Mouse (Mus musculus) adrenal gland, adult 8-10 months (tissue): ENCODE results near the gene Golga1. TPM values are rescaled to one million over a fixed set of nuclear protein-coding genes. Genes with fewer than 3 reads are reported as not detected.

Experiments used
- DNase-seq: peaks from one replicate; pipeline ENCODE4 v3.0.0; 2022
- total RNA-seq, 4 experiments: library from RNA; stranded (reverse); gene quantifications; 2 replicates each; pipeline ENCODE4 v1.2.4; 2022

Gene Golga1
- total RNA-seq, 4 experiments from 2014 or later, result 20.8 to 38.2 (median 28.3) TPM

- no peak for DNase-seq
Observed at GRCm38 (mm10) chr2:39006149-39006730, 59.1 kb downstream of the Golga1 start.

DNA sequence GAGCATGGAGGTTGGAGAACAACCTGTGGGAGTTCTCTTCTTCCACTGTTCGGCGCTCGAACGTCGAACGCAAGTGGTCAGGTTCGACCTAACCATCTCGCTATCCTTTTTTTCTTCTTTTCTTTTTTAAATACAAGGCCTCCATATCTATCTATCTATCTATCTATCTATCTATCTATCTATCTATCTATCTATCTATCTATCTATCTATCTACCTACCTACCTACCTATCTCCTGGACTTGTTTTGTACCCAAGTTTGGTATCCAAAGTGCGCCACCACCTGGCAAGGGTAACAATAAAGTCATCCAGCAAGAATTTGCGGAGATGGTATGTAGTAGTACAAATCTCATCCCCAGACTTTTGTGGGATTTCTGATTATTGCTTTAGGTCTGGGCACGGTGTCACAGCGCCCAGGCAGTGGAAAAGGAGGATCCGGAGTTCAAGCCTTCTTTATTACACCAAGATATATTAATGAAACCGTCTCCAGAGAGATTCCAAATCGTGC is 59.7 kb downstream of the Golga1 start, which contains the start of gene Rpl35:
Rpl35 (minus strand) TSS at position 51 of the 506 bp plus-strand sequence.
- DNase-seq, result no peak

DNA sequence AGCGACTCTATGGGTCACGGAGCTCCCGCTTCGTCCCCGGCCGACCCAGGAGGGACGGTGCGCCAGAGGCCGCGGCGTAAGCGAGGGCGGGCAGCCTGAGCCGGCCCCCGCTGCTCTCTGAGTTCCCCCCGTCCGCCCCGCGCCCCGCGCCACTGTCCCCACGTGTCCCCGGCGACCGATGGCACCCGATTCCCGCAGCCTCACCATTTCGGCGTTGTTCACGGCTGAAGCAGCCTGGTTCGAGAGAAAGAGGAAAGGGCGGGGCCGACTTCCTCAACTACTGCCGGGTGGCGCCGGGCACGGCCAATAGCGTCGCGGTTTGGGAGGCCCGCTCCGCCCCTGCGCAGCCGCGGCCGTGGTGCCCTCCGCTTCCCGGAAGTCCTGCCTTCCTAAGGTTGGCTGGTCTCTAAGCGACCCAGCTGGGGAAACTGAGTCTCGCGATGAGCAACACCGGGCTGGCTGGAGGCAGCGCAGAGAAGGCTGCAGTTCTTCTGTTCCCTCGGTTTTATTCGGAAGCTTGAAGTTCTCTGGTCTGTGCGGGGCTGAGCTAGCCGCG is 60.4 kb downstream of the Golga1 start, which contains the start of gene Arpc5l:
Arpc5l (plus strand) TSS at position 469 of the 556 bp plus-strand sequence.
- DNase-seq, result peak; percentile 89

DNA sequence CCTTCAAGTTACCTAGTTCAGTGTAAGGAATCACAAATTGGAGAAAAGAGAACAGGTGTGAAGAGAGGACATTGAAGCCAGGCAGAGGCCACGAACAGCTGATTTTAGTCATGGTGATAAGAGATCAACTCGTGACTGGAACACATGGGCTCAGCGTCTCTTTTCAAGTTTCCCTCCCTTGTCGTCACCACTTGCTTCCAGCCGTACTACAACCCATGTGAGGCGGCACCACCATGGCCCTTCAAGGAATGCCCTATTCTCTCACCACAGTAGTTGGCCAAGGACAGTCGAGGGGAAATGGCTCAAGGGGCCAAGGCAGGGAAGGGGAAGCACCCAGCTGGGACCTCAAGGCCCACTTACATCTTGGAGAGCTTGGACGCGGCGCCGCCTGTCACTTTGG is 61.0 kb downstream of the Golga1 start:
- DNase-seq, result no peak

DNA sequence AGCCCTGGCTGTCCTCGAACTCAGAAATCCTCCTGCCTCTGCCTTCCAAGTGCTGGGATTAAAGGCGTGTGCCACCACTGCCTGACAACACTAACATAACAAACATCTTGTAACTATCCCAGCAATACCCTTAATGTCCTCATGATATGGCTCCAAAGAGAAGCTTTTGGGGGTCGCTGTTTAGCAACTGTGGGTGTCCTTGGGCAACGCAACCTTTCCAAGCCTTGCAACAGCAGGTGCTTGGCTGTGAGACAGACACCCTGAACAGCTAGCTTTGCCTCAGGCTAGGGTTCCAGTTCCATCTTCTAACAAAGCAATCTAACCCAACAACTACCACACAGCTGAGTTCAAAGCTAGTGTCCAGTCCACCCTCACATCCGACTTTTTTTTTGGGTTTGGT is 61.8 kb downstream of the Golga1 start:
- DNase-seq, result no peak

GRCm38 (mm10) chr2:39003106-39003505 is 62.2 kb downstream of the Golga1 start:
- DNase-seq, result no peak

DNA sequence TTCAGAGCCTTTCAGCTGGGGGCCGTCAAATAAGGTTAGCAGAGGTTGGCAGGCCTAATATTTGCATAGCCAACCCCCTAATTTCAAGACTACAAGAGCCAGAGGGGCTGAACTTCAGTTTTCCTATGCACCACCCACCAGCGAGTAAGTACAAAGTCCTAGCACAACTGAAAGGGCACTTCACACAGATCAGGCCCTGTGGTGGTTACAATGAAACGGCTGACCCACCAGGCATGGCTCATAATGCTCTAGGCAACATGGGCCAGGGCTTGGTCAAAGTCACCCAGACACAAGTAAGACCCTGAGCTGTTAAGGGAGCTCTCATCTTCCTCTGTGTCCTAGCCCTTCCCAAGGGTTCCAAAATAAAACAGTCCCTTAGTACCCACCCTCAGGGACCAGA is 63.5 kb downstream of the Golga1 start:
- no peak for DNase-seq

DNA sequence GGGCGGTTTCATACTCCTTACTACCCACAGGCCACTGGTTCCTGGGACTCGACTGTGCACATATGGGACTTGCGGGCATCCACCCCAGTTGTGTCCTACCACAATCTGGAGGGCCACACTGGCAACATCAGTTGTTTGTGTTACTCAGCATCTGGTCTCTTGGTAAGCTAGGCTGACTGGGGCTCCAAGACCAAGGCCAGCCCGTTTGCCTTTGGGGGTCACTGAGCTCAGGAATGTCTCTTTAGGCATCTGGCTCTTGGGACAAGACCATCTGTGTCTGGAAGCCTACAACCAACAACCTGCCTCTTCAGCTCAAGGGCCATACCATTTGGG is 64.8 kb downstream of the Golga1 start:
- DNase-seq, result no peak

DNA sequence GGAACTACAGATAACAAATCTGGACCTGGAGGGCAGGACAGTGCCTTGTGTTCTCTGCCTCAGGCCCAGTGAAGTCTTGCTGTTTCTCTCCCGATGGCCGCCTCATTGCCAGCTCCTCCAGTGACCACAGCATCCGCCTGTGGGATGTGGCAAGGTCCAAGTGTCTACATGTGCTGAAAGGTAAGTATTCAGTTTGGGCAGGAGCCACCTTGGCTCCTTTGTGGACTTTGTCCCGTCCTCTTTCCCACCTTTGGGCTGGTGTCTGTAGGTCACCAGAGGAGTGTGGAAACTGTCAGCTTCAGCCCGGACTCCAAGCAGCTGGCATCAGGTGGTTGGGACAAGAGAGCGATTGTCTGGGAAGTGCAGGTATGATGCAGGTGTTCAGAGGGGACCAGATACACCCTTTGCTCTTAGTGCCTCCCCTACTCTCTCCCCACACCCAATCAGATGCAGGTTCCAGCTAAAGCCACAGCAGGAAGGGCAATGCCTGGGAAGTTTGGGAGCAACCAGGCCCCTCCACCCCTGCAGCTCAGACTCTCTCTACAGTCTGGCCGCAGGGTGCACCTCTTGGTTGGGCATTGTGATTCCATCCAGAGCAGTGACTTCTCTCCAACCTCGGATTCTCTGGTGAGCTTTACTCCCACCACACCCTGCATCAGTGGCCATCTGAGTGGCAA is 65.3 kb downstream of the Golga1 start:
- no peak for DNase-seq

GRCm38 (mm10) chr2:38999381-38999780 is 66.0 kb downstream of the Golga1 start:
- DNase-seq, result no peak

- DNase-seq, result peak; percentile 88
Observed at GRCm38 (mm10) chr2:38997386-38998374, 67.7 kb downstream of the Golga1 start, which contains the start of gene Wdr38. Wdr38 (plus strand) TSS chr2:38997476.

DNA sequence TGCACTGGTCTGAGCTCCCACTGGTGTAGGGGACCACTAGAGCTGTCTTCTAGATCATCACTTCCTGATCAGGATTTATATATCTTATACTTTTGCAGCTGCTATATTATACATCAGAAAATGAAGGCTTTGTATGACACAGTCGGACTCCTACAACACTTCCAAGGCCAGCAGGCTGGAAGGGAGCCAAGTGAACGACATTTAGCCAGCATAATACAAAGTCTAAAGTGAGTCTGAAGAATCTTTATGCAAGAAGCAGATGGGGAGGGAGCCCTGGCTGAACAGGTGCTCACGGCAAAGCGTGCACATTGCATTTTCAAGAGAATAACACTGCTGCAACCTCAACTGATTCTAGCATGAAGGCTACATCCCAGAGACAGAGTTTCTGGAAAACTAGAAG is 72.9 kb downstream of the Golga1 start:
- DNase-seq, result no peak

DNA sequence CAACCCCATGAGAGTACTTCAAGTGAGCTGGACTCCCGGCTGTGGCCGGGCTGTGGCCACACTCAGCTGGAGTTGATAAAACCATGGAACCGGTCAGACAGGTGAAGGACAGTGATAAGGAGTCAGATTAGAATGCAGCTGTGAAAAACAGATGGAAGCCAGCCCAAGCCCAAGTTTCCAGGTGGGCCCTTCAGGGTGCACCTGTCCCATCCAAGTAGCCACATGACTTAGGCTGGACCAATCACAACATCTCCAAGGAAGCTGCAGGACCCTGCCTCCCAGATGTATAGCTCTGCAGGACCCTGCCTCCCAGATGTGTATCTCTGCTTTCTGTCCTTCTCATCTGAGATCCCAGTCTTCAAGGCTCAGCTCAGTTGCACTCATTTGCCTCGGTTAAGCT is 73.3 kb downstream of the Golga1 start:
- DNase-seq, result no peak

GRCm38 (mm10) chr2:38988929-38989328 is 76.4 kb downstream of the Golga1 start:
- DNase-seq, result no peak

GRCm38 (mm10) chr2:38987803-38988510 is 77.4 kb downstream of the Golga1 start:
- DNase-seq, result no peak

DNA sequence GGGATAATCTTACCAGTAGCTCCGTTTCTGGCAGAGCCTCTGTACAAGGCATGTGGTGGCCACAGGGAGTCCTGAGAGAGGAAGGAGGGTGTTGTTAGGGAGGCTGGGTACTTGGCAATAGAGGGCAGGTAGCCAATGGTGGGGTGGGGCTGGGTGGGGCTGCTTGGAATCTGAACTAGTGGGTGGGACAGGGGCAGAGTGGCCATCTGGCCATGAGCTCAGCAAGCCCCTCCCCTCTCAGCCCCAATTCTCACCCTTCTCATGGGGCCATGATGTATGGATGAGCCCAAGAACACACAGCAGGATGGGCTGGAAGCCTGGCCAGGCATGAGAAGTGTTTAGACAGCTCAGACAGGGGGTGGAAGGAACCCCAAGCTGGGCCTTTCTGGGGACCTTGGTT is 78.0 kb downstream of the Golga1 start:
- DNase-seq, result no peak

DNA sequence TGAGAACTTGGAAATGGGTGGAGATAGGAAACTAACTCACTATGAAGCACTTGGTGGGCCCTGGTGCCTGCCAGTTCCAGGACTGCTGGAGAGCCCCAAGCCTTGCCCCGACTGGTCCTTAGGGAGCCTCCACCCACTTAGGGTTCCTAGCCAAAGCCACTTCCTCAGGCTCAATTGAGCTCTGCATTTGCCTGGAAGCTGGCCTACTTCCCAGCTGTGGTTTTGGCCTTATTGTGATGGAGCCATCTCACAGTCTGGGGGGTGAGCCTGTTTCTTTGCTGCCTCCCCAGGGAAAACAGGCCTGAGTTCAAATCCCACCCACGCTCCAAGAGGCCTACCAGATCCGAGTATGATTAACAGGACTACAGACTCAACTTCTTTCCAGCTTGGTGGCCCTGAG is 78.8 kb downstream of the Golga1 start:
- no peak for DNase-seq

DNA sequence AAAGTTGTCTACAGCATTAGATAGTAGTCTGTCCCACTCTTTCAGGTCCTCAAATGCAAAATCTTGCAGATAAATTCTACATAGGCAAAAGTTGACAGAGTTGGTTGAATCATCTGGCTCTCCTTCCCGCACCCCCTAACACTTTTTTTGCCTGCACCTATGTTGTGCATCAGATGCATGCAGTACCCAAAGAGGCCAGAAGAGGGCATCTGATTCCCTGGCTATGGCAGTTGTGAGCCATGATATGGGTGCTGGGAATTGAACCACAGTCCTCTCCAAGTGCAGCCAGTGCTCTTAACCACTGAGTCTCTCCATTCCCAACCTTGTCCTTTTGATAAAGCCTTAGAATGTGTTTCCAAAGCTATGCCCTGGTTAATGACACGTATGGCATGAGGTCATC is 81.9 kb downstream of the Golga1 start:
- no peak for DNase-seq

DNA sequence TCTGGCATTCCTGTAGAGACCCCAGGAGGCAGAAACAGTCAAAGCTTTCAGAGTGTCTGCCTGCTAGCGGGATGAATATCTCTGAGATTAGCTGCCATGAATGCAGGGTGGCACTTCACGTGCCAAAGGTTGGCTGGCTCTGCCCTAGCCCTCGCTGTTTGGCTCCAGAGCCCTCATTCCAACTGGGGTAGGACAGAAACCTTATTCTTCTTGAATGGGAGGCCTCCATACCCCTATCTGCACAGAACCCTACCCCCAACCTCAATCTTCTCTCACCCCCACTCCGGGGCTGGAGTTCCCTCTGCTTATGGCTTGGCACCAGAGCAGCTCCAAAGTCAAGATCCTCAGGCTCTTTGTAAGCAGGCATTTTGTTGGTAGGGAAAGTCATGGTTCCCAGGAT is 87.5 kb downstream of the Golga1 start:
- no peak for DNase-seq

DNA sequence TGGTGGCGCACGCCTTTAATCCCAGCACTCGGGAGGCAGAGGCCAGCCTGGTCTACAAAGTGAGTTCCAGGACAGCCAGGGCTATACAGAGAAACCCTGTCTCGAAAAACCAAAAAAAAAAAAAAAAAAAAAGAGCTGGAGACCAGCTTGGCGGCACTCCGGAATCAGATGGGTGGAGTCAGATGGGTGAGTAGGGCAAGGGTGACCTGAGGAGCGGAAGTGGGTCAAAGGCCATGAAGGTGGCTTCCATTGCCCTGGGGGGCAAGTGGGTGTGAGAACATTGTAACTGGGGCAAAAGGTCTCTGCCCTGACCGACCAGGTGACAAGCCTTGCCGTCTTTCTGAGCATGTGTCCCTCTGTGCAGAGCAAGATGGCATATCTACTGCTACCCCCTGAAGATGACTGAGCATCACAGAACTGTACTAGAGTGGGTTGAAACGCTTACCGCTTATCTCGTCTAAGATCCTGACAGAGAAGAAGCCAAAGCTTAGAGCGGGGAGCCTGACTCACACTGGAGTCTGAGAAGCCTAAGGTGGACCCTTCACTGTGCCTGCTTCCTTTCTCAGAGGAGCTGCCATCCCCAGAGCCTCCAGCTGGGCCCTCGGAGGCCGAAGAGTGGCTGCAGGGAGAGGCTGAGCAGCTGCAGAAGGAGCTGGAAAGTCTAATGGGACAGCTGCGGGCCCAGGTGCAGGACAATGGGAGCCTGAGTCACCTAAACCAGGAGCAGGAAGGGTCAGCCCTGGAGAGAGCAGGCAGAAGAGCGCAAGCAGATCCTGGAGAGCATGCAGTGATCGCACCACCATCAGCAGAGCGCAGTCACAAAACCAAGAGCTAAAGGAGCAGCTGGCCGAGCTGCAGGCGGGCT is 89.2 kb downstream of the Golga1 start:
- DNase-seq, result no peak

GRCm38 (mm10) chr2:38975181-38975580 is 90.2 kb downstream of the Golga1 start:
- DNase-seq, result no peak
